16 mouse cellular contexts compared by ENCODE assay signal in genomic region chr10:75301937-75302336, GRCm38 (mm10). TPM values are rescaled to one million over a fixed set of nuclear protein-coding genes. Genes with fewer than 3 reads are reported as not detected.
DNase-seq lines count a peak whose midpoint lies in the region; ATAC-seq and TF ChIP-seq lines count a peak whose summit lies in the region.
"Had no signal": no experiment of that assay in that cellular context is flagged by ENCODE, and none has a peak within 500 bp of the region (broad histone marks: within the 10 kb centered on the region; RNA-seq: fewer than 3 reads in every experiment).

No protein-coding gene starts in this region.

- H3K9me3 ChIP-seq in liver, embryonic 14.5 days (ENCODE audit: control insufficient read depth, low read length), result no peaks in the 10 kb centered on the region
- H3K9me3 ChIP-seq in midbrain, embryonic 10.5 days (replicated peaks), result no peaks in the 10 kb centered on the region
- H3K9me3 ChIP-seq: forebrain, embryonic 15.5 days; neural tube, embryonic 13.5 days; stomach, embryonic 15.5 days had no signal

- no peaks in the 10 kb centered on the region for H3K27me3 ChIP-seq in liver, embryonic 14.5 days (ENCODE audit: control insufficient read depth, insufficient read depth, low read length)
- no peaks in the 10 kb centered on the region for H3K27me3 ChIP-seq in small intestine, adult 2 months (ENCODE audit: control insufficient read depth, insufficient read depth, low read length)
- H3K27me3 ChIP-seq in midbrain, embryonic 10.5 days (ENCODE audit: low read depth, poor library complexity, severe bottlenecking), result no peaks in the 10 kb centered on the region
- H3K27me3 ChIP-seq: forebrain, embryonic 15.5 days; neural tube, embryonic 13.5 days; stomach, embryonic 15.5 days had no signal

- no peak for TF ChIP-seq POLR2A in small intestine, adult 2 months (IDR thresholded peaks at IDR 0.05; ENCODE audit: low read depth, low read length)

- 10% methylated on average over 4 of the region's 4 CpGs for WGBS in liver, embryonic 14.5 days (ENCODE audit: insufficient replicate concordance)
- WGBS in small intestine, adult 2 months, result 92% methylated on average over 4 of the region's 4 CpGs
- 93% methylated on average over 4 of the region's 4 CpGs for WGBS in midbrain, embryonic 10.5 days

- H3K4me2 ChIP-seq in liver, embryonic 14.5 days (ENCODE audit: low read depth), result no peak overlapping the region
- H3K4me2 ChIP-seq: forebrain, embryonic 15.5 days; neural tube, embryonic 13.5 days; stomach, embryonic 15.5 days had no signal

- intact Hi-C loops in heart, postnatal 10 days (cut with DNase I), result no loop called here

- H3K4me3 ChIP-seq in liver, embryonic 14.5 days (ENCODE audit: insufficient read depth in 1 of 2, low read depth in 2 of 2, low read length in 2 of 2), result no peak overlapping the region
- H3K4me3 ChIP-seq in small intestine, adult 2 months (ENCODE audit: low read depth, low read length), result no peak overlapping the region
- H3K4me3 ChIP-seq in midbrain, embryonic 10.5 days, result no peak overlapping the region
- H3K4me3 ChIP-seq: forebrain, embryonic 15.5 days; neural tube, embryonic 13.5 days; stomach, embryonic 15.5 days had no signal

- H3K27ac ChIP-seq in liver, embryonic 14.5 days, result no peak overlapping the region
- H3K27ac ChIP-seq in small intestine, adult 2 months (ENCODE audit: insufficient read depth, low read depth, low read length), result peak overlapping the region; percentile 5; the same call in 1 of the 2 replicates
- no peak overlapping the region for H3K27ac ChIP-seq in midbrain, embryonic 10.5 days (replicated peaks)
- H3K27ac ChIP-seq: forebrain, embryonic 15.5 days; hindbrain, postnatal 0 days; neural tube, embryonic 13.5 days; stomach, embryonic 15.5 days had no signal

- TF ChIP-seq CTCF in liver, embryonic 14.5 days (IDR thresholded peaks at IDR 0.05; ENCODE audit: low read depth), result no peak
- no peak for TF ChIP-seq CTCF in small intestine, adult 2 months (IDR thresholded peaks at IDR 0.05; ENCODE audit: extremely low read depth, insufficient read length, insufficient replicate concordance, low read depth, low read length)

- peak; percentile 73 for DNase-seq in heart, adult 11 months
- DNase-seq in heart, postnatal 10 days, result no peak
- DNase-seq in liver, embryonic 14.5 days (ENCODE audit: low read depth in 3 of 3, low spot score in 3 of 3), result peak in 1 of 3 experiments; percentile 29
- no peak for DNase-seq in midbrain, embryonic 10.5 days (ENCODE audit: low spot score)
- no peak for DNase-seq in cerebellum, adult 11 months
- DNase-seq in testis, postnatal 14 days (ENCODE audit: low spot score), result no peak
- DNase-seq: adrenal gland, postnatal 10 days; cerebellum, adult 9-11 months; embryo, embryonic 11 days; lung, postnatal 36 days had no signal

- ATAC-seq in common myeloid progenitor, adult 5-6 weeks (replicated peaks; ENCODE audit: low read depth, poor library complexity, severe bottlenecking), result peak; percentile 82
- peak; percentile 75 for ATAC-seq in liver, embryonic 14.5 days (ENCODE audit: insufficient read depth)
- ATAC-seq: forebrain, embryonic 15.5 days; hindbrain, postnatal 0 days had no signal

- H3K36me3 ChIP-seq in liver, embryonic 14.5 days (replicated peaks; ENCODE audit: control insufficient read depth, insufficient read depth, low read depth), result no peaks in the 10 kb centered on the region
- H3K36me3 ChIP-seq in small intestine, adult 2 months (ENCODE audit: control insufficient read depth, insufficient read depth, low read length), result peaks cover 36% of the 10 kb centered on the region
- peaks cover 58% of the 10 kb centered on the region for H3K36me3 ChIP-seq in midbrain, embryonic 10.5 days

- 0 out of 2 replicates have a peak, but pooled peaks have one; percentile 16 for TF ChIP-seq EP300 in liver, embryonic 14.5 days (IDR thresholded peaks at IDR 0.05; ENCODE audit: low read depth)

- no peak overlapping the region for H3K9ac ChIP-seq in liver, embryonic 14.5 days (replicated peaks)
- H3K9ac ChIP-seq: forebrain, embryonic 15.5 days; neural tube, embryonic 13.5 days; stomach, embryonic 15.5 days had no signal

- H3K4me1 ChIP-seq in liver, embryonic 14.5 days (replicated peaks; ENCODE audit: control insufficient read depth in 2 of 2, insufficient read depth in 2 of 2, low read length in 1 of 2), result peaks cover 5 to 37% of the 10 kb centered on the region in 2 experiments
- H3K4me1 ChIP-seq in small intestine, adult 2 months (ENCODE audit: control insufficient read depth, insufficient read depth, insufficient read length, low read length), result peaks cover 17% of the 10 kb centered on the region
- peaks cover 8% of the 10 kb centered on the region; the same call in 1 of the 2 replicates for H3K4me1 ChIP-seq in midbrain, embryonic 10.5 days
- H3K4me1 ChIP-seq: stomach, embryonic 15.5 days had no signal

RNA-seq across cellular contexts. Expression of gene Adora2a, which starts 14.7 kb away (rescaled TPM):
- 10 to 100 TPM; 18.7 to 18.9 TPM for total RNA-seq in heart, postnatal 10 days (2021)
- 4.4 and 6.2 TPM in 2 replicates for total RNA-seq in common myeloid progenitor, adult 5-6 weeks (2017)
- 1.5 and 1.7 TPM in 2 replicates for polyA plus RNA-seq in liver, embryonic 14.5 days (2012; rRNA removed)
- polyA plus RNA-seq in liver, embryonic 14.5 days (2014; fragmentation: Nextera tagmentation; extraction: Ambion mirVana), result 1.9 and 2.3 TPM in 2 replicates
- polyA plus RNA-seq in small intestine, adult 2 months (2012; rRNA removed), result 2.5 and 7.5 TPM in 2 replicates
- polyA plus RNA-seq in midbrain, embryonic 10.5 days (2016; fragmentation: Nextera tagmentation; extraction: Ambion mirVana), result 1.5 and 2.1 TPM in 2 replicates
